Mouse (Mus musculus): Measurements from ENCODE around the gene Kdm4b. TPM values are rescaled to one million over a fixed set of nuclear protein-coding genes. Genes with fewer than 3 reads are reported as not detected.

Gene Kdm4b
- total RNA-seq, 2 experiments from 2014 or later: 35.0 to 41.8 TPM

- no peak for DNase-seq
Observed at GRCm38 (mm10) chr17:56345364-56345763, 19.5 kb downstream of the Kdm4b start.

DNA sequence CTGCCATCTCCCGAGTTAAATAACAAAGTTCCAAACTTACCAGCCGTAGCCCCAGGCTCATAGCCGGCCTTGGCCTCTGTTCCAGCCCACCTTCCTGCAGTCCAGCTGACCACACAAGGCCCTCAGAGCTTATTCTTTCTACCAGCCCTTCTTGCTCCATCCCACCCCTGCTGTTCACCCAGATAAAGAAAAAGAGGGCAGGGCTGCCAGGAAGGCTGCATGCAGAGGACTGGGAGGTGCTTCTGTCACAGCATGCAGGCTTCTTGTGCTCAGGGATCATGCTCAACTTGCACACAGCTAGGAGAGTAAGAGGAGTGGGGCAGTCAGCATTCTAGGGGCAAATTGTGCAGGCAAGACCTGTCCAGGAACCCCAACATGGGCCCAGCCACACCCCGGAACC lies 22.3 kb downstream of the Kdm4b start:
- no peak for DNase-seq

DNA sequence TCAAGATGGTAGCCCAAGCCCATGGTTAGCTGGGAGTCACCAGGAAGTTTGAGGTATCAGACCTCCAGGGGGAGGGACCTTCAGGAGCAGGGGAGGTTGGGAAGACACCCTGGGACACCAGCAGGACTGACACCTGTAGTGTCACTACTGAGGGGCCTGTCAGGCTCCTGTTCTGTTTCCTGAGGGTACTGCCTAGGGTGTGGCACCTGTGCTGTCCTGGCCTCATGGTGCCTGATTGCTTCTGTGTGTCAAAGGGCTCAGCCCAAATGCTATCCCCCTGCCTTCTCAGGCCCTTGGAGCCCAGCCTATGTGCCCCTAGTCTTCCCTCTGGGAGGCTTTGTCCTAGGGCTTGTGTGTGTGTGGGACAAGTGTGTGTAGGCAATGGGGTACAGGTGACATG lies 22.7 kb downstream of the Kdm4b start:
- no peak for DNase-seq

DNA sequence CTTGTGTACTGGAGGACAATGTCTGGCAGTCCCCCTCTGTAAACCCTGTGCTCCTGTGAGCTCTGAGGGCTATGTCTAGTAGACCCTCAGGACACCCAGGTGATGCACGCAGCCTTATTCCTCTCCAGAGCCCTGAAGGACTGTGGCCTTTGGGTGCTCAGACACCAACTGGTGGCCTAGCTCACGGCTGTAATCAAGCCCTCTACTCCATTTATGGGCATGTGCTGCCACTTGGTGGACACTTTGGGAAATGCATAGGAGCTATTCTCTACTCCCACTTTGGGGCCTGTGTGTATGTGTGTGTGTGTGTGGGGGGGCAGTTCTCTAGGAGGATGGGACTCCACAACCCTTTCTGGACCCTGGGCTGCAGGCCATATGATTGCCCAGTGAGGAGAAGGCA lies 24.8 kb downstream of the Kdm4b start:
- DNase-seq: peak; percentile 91

DNA sequence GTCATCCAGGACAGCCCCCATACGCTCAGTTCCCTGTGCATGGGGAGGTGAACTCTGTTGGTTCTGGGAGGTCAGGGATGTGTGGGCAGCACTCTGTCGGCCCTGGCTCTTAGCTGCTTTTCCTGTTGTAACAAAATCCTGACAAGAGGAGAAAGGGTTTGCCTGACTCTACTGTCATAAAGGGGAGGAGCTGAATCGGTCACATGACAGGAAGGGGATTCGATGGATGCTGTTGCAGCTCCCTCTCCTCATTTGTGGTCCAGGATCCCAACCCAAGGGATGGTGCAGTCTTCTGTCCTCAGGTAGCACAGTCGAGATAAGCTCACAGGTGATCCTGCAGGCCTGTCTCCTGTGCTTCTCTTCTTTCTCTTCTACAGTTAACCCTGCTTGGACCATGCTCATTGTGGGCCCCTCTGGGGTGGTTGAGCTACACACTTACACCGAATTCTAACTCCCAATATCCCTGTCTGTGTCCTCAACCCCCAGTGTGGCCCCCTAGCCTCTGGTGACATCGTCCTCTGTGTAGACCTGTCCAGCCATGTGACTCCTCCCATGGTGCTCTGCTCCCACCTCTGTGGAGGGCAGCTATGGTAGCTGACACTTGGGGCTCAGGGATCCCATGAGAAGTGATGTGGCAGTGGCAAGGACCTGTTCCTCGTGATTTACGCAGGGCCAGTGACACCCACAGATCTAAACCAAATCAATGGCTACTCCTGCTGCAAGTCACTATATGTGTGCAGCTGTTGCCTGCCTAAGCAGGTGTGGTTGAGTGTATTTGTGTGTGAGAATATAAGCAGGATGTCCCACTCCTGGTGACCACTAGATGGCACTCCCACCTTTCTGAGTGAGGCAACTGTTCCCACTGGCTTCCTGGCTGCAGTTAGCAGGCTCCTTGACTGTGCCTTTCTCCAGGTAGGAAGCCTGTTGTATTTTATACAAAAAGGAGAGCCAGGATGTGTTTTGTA lies 31.3 kb downstream of the Kdm4b start:
- DNase-seq: peak; percentile 78

- DNase-seq: no peak
Observed at GRCm38 (mm10) chr17:56359183-56359725, 33.4 kb downstream of the Kdm4b start.

DNA sequence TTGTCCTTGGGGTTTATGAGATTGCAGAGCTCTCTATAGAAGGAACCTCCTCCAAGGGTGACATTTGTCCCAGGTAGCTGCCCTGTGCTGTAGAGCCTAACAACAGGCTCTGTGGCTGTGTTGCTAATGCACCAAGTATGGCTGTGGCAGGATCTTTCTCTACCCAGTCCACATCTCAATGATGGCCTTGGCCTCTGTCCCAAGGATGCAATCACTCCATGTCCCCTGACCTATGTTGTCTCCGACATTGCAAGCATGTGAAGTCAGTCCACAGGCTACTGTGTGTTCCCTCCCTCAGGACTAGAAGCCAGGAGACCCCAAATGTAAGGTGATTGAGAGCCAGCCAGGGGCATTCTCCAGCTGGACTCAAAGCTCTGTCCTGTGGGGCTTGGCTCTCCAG lies 34.0 kb downstream of the Kdm4b start:
- DNase-seq: peak; percentile 41

DNA sequence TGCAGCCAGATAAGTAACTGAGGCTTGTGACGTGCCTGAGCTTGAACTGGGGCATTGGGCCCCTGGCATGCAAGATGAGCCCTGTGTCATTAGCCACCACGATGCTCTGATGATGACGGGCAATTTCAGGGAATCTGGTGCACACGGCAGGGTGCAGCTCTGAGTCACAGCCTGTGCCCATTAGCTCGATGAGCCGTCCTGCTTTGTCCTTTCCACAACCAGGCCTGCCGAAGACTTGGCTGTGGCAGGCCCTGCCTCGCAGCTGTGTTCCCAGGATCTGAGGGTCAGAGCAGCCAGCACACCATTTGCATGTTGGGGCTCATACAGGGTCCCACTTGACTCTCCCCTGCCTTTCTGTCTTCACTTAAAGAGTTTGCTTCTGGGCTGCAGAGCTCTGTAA lies 34.6 kb downstream of the Kdm4b start:
- peak; percentile 36 for DNase-seq

- DNase-seq: no peak
Observed at GRCm38 (mm10) chr17:56361542-56361941, 35.7 kb downstream of the Kdm4b start.

DNA sequence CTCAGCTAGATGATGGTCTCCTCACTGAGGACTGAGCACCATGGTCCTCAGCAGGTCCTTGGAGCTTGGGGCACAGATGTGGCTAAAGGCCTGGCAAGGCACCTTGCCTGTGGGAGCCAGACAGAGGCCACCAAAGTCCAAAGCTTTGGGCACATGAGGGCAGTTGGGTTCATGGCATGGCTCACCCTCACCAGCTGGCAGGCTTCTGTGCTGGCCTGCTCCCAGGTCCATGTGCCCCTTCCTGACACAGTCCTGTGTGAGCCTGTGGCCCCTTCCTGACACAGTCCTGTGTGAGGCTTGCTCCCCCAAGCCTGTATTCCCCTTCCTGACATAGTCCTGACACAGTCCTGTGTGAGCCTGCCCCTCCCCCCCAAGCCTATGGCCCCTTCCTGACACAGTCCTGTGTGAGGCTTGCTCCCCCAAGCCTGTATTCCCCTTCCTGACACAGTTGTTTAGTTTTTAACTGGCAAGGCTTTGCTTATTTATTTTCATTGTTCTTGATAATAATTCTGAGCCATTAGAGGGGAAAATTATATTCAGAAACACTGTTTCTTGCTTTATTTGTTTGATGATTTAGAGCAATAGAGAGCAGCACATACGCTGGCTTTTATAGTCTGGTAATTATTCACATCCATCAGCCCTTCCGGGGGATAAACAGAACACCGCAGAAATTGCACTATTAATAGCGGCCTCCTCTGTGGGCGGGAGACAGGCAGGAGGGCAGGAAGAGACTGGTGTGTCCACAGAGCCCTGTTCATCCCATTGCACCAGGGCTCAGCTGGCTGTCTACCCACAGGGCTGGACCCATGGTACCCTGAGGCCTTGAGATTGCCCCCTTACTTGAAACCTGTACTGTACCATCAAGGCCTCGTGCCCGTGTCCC lies 40.2 kb downstream of the Kdm4b start:
- no peak for DNase-seq

DNA sequence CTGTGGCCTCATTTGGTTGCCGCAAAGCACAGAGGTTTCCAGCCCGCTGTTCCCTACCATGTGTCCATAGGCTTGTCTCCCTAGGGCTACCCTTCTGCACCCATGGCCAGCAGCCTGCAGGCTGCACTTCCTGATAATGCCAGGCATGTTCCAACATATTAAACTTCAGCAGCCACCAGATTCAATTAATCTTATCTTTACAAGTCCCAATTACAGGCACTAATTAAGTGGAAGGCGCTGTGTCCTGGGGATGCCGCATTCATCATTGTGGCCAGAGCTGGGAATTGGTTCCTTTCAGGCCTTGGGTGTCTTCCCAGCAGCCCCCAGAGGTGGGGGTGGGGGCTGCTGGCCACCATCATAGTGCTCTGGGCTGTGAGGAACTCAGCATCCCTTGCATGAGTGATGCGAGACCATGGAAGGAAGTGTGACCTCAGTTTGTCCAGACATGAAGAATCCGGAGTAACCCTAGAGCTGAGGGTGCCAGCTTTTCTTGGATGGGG lies 42.5 kb downstream of the Kdm4b start:
- DNase-seq: no peak

- DNase-seq: no peak
Observed at GRCm38 (mm10) chr17:56370090-56370489, 44.2 kb downstream of the Kdm4b start.

- DNase-seq: no peak
Observed at GRCm38 (mm10) chr17:56371029-56371660, 45.3 kb downstream of the Kdm4b start.

GRCm38 (mm10) chr17:56372109-56372508 lies 46.2 kb downstream of the Kdm4b start:
- DNase-seq: no peak

DNA sequence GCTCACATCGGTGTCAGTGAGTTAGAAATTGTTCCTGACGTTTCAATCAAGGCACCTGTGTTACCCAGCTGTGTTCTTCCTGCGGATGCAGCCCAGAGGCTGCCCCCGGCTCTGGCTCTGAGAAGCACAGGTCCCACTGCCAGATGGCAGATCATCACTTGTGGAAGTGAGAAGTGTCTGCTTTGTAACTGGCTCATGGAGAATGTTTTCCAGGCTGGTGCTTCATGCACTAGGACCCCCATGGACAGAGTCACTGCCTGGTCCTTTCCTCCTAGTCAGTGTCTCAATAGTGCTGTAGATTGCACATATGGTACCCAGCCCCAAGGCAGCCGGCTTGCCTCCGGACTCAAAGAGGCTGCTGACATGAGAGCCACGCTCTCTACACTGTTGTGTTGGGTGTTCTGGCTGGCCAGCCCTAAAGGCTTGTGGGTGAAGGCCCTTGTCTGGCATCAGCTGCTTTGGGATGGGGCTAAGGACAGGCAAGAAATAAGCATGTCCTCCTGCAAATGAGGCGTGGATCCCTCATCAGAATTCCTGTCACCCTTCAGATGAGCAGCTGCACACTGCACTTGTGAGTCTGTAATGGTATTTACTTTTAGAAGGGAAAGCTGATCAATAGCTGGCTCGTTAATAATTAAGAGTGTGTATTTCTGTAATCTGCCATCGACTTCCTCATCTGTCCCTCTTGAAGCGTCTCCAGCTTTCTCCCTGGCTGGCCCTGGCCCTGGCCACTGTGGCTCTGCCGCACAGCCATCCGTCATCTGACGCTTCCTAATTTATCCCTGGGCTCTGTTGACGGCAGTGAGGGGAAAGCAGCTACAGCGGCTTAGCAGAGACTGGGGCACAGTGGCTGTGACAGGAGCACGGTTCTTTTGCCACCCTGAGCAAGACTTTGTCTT lies 47.5 kb downstream of the Kdm4b start:
- DNase-seq: no peak

GRCm38 (mm10) chr17:56374851-56375250 lies 49.0 kb downstream of the Kdm4b start:
- DNase-seq: no peak

GRCm38 (mm10) chr17:56379281-56379834 lies 53.5 kb downstream of the Kdm4b start:
- no peak for DNase-seq

GRCm38 (mm10) chr17:56380286-56380685 lies 54.4 kb downstream of the Kdm4b start:
- DNase-seq: no peak

GRCm38 (mm10) chr17:56381183-56381582 lies 55.3 kb downstream of the Kdm4b start:
- no peak for DNase-seq

- DNase-seq: no peak
Observed at GRCm38 (mm10) chr17:56382997-56383396, 57.1 kb downstream of the Kdm4b start.

DNA sequence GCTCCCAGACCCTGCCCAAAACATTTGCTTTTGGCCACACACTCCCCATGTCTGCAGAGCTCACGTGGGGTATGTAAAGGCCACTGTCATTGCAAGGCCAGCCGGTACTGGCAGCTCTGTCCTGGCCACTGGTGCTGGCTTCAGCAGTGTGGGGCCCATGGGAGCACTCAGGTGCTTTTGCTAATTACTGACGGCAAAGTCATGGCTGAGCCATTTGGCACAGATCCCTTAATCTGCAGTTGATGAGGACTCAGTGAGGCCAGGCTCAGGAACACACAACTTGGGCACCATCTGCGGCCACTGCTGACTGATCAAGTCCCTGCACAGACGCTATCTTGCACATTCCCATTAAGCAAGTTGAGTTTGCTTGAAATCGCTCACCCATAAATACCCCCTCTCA lies 59.0 kb downstream of the Kdm4b start:
- no peak for DNase-seq

Data from adrenal gland, postnatal 10 days (tissue).